Mouse (Mus musculus): ENCODE measurements at regions not wholly inside any gene's neighbourhood (a gene's known extent, or its start where the extent isn't known, plus 50 kb on each side); places are given as distances from the start of the nearest gene placed in this dataset.

DNA sequence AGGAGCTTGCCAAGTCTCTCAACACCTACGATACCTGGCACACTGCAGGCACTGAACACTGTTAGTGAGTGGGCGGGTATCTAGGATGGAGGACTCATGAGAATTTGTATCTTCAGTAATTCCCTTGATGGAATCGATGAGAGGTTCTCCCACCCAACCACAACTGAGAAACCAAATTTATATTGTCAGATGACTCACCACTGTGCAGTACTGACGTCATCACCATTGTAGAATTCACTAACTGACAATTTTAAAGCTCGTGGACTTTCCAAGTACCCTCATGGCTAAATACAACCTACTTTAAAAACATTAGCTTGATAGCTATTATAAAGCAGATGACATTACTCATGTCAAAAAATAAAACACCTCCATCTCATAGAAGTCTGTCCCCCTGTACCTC, 128.4 kb upstream of the Mtap start:
- TF ChIP-seq USF2 (conservative IDR thresholded peaks at IDR 0.05; ENCODE audit: low read depth, low read length): no peak
- no peak for TF ChIP-seq CHD1 (IDR thresholded peaks at IDR 0.05; ENCODE audit: low read depth, low read length)
- TF ChIP-seq MEF2A (IDR thresholded peaks at IDR 0.05; ENCODE audit: borderline replicate concordance, low read depth, low read length): no peak
- TF ChIP-seq USF1 (IDR thresholded peaks at IDR 0.05; ENCODE audit: low read depth, low read length): no peak
- no peak for TF ChIP-seq MYC (IDR thresholded peaks at IDR 0.05; ENCODE audit: low read depth, low read length)
- TF ChIP-seq PAX5 (IDR thresholded peaks at IDR 0.05; ENCODE audit: low read length): no peak
- no peak for TF ChIP-seq NELFE (IDR thresholded peaks at IDR 0.05; ENCODE audit: low read depth, low read length)
- no peak for TF ChIP-seq HCFC1 (IDR thresholded peaks at IDR 0.05; ENCODE audit: low read depth, low read length)
- TF ChIP-seq CTCF (conservative IDR thresholded peaks at IDR 0.05 in 1 of 2, IDR thresholded peaks at IDR 0.05 in 1 of 2; ENCODE audit: low read depth in 2 of 2, low read length in 2 of 2): no peak
- no peak for TF ChIP-seq ZC3H11A (IDR thresholded peaks at IDR 0.05; ENCODE audit: low read depth, low read length)
- peak; percentile 28; the same call in 1 of the 2 replicates for TF ChIP-seq ETS1 (conservative IDR thresholded peaks at IDR 0.05; ENCODE audit: low read depth, low read length)
- no peak for TF ChIP-seq NRF1 (IDR thresholded peaks at IDR 0.05; ENCODE audit: low read depth, low read length)
- TF ChIP-seq POLR2A (IDR thresholded peaks at IDR 0.05; ENCODE audit: low read depth, low read length): no peak
